Mouse (Mus musculus) Patski (cell line): ENCODE results near the gene Pank1. TPM values are rescaled to one million over a fixed set of nuclear protein-coding genes. Genes with fewer than 3 reads are reported as not detected.
A peak's percentile ranks its signal among the peaks of the same experiment; 100 is the strongest.

ENCODE experiments used
- ATAC-seq: fragments of 100-300 bp; one replicate; pipeline ENCODE4 v1.8.0; 2021
- CTCF ChIA-PET: fragments of 350-600 bp; sonication (Branson Sonifier 250); formaldehyde crosslinking; loops from one replicate; lab custom pipeline; 2022; ENCODE audit warnings: inconsistent platforms; lab: Charles Lee
- POLR2A ChIA-PET: fragments of 350-600 bp; sonication (Branson Sonifier 250); formaldehyde crosslinking; loops from one replicate; lab custom pipeline; 2022; ENCODE audit warnings: antibody characterized with exemption, inconsistent platforms; lab: Charles Lee
- DNase-seq: peaks from one replicate; pipeline ENCODE4 v3.0.0-alpha.2; 2011; ENCODE audit warnings: low read depth, low spot score
- H3K27me3 ChIP-seq: fragments of 371-371 bp; one replicate; pipeline ENCODE4 v1.5.1; 2021
- CTCF ChIP-seq: fragments of 100-300 bp; IDR thresholded peaks from one replicate; pipeline ENCODE4 v1.5.1; 2021
- in situ Hi-C: fragments of 300-500 bp; cut with MboI; formaldehyde crosslinking; loops from 3 replicates; pipeline ENCODE4 v1.11.1; 2018; ENCODE audit warnings: low pct_unique_long_range_greater_than_20kb, mixed read lengths
- polyA plus RNA-seq: library from polyadenylated mRNA; unstranded; gene quantifications from one replicate; pipeline ENCODE4 v1.2.3, GENCODE M21; 2021

Gene Pank1
- polyA plus RNA-seq, 1 experiment from 2014 or later = 21.2 TPM

DNA sequence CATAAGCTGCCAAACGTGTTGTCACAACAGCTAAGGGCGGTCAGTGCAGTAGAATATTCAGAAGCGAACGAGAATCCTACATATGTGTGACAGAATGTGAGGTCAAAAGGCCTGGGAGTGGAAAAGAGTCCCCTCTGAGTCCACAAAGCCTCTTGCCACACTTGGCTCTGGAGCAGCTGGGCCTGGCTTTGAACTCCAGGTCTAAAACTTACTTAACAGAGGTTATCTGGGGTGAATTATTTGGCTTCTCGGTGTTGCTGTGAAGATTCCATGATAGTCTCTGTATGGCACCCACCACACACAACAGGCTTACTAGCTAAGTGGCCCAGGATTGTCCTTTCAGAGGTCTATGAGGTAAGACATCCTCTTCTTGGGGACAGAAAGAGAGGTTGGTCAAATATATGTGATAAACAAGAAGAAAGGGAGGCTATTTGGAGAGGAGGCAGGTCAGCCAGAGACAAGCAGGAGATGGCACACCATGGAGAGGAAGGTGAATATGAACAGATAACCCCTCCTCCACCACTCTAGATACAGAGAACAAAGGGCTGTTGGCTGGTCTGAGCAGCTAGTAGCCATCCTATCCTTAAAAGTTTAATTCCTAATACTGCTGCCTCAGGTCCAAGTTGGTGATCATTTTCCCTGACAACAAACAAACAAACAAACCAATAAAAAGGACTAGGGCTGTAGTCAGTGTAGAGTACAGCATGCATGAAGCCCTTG, 51.2 kb downstream of the Pank1 start:
- CTCF ChIA-PET = interaction anchor here (1.2 kb wide), 2 partner anchors 9 to 48 kb away, joined by 4 to 6 read pairs; no protein-coding TSS in a partner anchor
- ATAC-seq (peak; percentile 4), DNase-seq (no peak)
- POLR2A ChIA-PET = no interaction called here
- H3K27me3 ChIP-seq = no peaks in the 10 kb centered on the region
- no peak for TF ChIP-seq CTCF
- in situ Hi-C loops = no loop called here

DNA sequence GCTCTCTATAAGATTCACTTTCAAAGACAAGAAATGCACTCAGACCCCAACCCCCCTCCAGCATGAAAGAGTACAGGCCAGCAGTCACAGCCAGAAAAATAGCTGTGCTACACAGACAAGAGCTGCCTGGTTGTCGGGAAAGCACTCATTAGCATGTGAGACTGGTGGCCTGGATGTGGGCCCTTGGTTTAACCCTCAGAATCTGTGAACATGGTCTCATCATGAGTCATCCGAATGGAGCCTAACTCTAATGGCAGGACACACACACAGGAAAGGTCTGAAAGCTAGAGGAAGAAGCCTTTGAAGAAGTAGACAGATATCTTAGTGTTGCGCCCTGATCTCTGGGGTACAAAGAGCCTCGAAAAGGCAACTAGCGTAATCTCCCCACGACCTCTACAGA, 51.8 kb downstream of the Pank1 start:
- ChIA-PET POLR2A (no interaction called here), CTCF (interaction anchor here (1.2 kb wide), 2 partner anchors 9 to 49 kb away, joined by 4 to 6 read pairs; no protein-coding TSS in a partner anchor)
- in situ Hi-C loops = no loop called here
- no peak for TF ChIP-seq CTCF
- DNase-seq (no peak), ATAC-seq (peak; percentile 69)
- H3K27me3 ChIP-seq = no peaks in the 10 kb centered on the region

- DNase-seq (no peak), ATAC-seq (no peak)
- in situ Hi-C loops = no loop called here
- peak; percentile 70 for TF ChIP-seq CTCF
- H3K27me3 ChIP-seq = no peaks in the 10 kb centered on the region
- CTCF ChIA-PET = interaction anchor here (0.7 to 1.4 kb wide), 4 partner anchors 32 to 58 kb away, joined by 3 to 4 read pairs (median 3); no protein-coding TSS in a partner anchor
- POLR2A ChIA-PET = no interaction called here
Measured at GRCm38 (mm10) chr19:34825946-34826655, 53.2 kb downstream of the Pank1 start.

GRCm38 (mm10) chr19:34819577-34820170, 59.6 kb downstream of the Pank1 start:
- no peak for TF ChIP-seq CTCF
- no peaks in the 10 kb centered on the region for H3K27me3 ChIP-seq
- in situ Hi-C loops = no loop called here
- ChIA-PET POLR2A (interaction anchor here (1.4 kb wide), 1 partner anchor 9 kb away, joined by 3 read pairs; no protein-coding TSS in a partner anchor), CTCF (interaction anchor here (1.0 to 1.3 kb wide), 3 partner anchors 8 to 20 kb away, joined by 3 to 6 read pairs (median 3); no protein-coding TSS in a partner anchor)
- no peak for ATAC-seq
- DNase-seq = no peak

DNA sequence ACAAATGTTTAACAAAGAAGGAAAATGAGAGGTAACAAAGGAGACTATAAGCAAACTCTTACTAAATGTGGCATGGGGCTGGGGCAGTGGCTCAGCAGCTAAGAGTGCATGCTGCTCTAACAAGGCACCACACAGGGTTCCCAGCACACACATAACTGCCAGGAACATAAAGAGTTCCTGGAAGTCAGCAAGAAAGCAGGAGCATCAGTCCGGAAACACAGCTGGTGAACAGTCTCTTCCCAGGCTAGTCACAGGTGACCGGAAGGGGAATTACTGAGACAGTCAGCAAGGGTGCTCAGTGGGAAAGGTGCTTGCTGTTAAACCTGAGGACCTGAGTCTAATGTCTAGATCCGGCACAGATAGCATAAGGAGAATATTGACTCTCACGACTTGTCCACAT, 63.9 kb downstream of the Pank1 start:
- DNase-seq (no peak), ATAC-seq (no peak)
- no peaks in the 10 kb centered on the region for H3K27me3 ChIP-seq
- ChIA-PET CTCF (no interaction called here), POLR2A (no interaction called here)
- in situ Hi-C loops = no loop called here
- no peak for TF ChIP-seq CTCF

DNA sequence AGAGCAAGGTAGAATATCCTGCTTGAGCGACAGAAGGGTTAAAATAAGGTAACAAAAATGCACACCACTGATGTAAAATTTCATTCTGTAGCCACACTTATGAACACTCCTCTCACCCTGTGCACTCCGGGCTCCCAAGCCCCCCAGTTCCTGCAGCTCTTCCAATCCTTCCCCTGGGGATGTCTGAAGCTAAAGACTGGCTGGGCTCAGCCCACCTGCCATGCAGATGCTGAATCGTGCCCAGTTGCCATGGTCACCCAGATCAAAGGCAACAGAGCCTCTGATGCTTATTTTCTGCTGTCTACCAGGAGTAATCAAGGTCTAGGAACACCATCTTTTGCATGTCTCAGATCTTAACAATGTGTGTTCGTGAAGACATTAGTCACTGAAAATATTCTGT, 64.6 kb downstream of the Pank1 start:
- DNase-seq (no peak), ATAC-seq (no peak)
- no peak for TF ChIP-seq CTCF
- CTCF ChIA-PET = no interaction called here
- POLR2A ChIA-PET = no interaction called here
- H3K27me3 ChIP-seq = no peaks in the 10 kb centered on the region
- in situ Hi-C loops = no loop called here

- ATAC-seq (no peak), DNase-seq (no peak)
- POLR2A ChIA-PET = no interaction called here
- CTCF ChIA-PET = no interaction called here
- no peaks in the 10 kb centered on the region for H3K27me3 ChIP-seq
- no peak for TF ChIP-seq CTCF
- in situ Hi-C loops = no loop called here
Measured at GRCm38 (mm10) chr19:34813961-34814360, 65.3 kb downstream of the Pank1 start.

- no peaks in the 10 kb centered on the region for H3K27me3 ChIP-seq
- in situ Hi-C loops = no loop called here
- ATAC-seq (no peak), DNase-seq (no peak)
- ChIA-PET POLR2A (interaction anchor here (0.6 kb wide), 1 partner anchor 155 kb away, joined by 3 read pairs; no protein-coding TSS in a partner anchor), CTCF (no interaction called here)
- no peak for TF ChIP-seq CTCF
Measured at GRCm38 (mm10) chr19:34813533-34813932, 65.7 kb downstream of the Pank1 start.

DNA sequence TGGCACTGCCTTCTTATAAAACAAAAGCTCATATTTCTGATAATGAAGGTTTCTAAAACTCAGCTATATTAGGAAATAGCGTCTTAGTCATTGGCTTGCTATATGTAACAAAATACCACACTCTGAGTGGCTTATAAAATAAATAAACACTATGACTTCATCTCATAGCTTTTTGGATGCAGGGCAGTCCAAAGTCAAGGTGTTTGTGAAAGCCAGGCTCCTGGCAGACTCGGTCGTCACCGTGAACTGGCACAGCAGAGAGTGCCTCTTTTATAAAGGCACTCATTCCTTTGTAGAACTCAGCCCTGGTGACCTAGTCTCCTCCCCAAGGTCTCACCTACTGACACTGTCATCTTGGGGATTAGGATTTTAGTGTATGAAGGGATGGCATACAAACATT, 66.5 kb downstream of the Pank1 start:
- no peak for TF ChIP-seq CTCF
- DNase-seq (no peak), ATAC-seq (no peak)
- in situ Hi-C loops = no loop called here
- ChIA-PET POLR2A (interaction anchor here (0.7 kb wide), 1 partner anchor 19 kb away, joined by 3 read pairs; no protein-coding TSS in a partner anchor), CTCF (no interaction called here)
- no peaks in the 10 kb centered on the region for H3K27me3 ChIP-seq

DNA sequence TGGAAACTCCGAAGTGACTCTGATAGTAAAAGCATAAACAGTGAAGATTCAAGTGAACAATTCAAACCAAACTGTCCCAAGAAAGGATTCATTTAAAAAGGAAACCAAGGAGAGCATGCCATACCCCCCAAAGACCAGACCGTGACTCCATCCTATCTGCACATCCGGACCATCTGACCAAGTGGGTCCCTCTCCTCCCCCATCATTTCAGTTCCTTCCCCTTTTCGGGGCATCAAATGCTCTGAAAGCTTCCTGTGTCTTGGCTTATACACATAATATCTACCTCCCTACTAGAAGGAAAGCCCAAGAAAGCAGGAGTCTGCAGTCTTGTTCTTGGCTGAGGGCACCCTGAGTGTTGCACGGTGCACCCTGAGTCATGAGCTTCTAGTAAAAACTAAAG, 72.1 kb downstream of the Pank1 start:
- ChIA-PET POLR2A (interaction anchor here (0.6 to 1.4 kb wide), 2 partner anchors 12 to 15 kb away, joined by 3 to 4 read pairs; no protein-coding TSS in a partner anchor), CTCF (interaction anchor here (1.2 kb wide), 1 partner anchor 14 kb away, joined by 3 read pairs; no protein-coding TSS in a partner anchor)
- no peak for TF ChIP-seq CTCF
- H3K27me3 ChIP-seq = no peaks in the 10 kb centered on the region
- in situ Hi-C loops = no loop called here
- DNase-seq (no peak), ATAC-seq (no peak)
